Mouse (Mus musculus): Measurements from ENCODE around the gene Pheta2. TPM values are rescaled to one million over a fixed set of nuclear protein-coding genes. Genes with fewer than 3 reads are reported as not detected.
"Not testable (repeated sequence)": the region's sequence is repeated elsewhere in the genome, so short reads cannot be mapped to it uniquely, and the experiment has no call there.

Gene Pheta2
- polyA plus RNA-seq, 1 experiment = 1.8 TPM

- Histone ChIP-seq H3K4me3 (replicated peaks) (no peak overlapping the region), H3K9me3 (ENCODE audit: control insufficient read depth, low read length) (no peaks in the 10 kb centered on the region), H3K36me3 (ENCODE audit: control insufficient read depth) (no peaks in the 10 kb centered on the region), H3K27me3 (ENCODE audit: control insufficient read depth) (peaks cover 11% of the 10 kb centered on the region), H3K4me1 (ENCODE audit: control insufficient read depth) (peaks cover 8% of the 10 kb centered on the region)
- TF ChIP-seq GATA1 (IDR thresholded peaks at IDR 0.05; ENCODE audit: low read length) = no peak
- TF ChIP-seq TAL1 (IDR thresholded peaks at IDR 0.05; ENCODE audit: low read length) = no peak
These were observed 43.7 kb downstream of the Pheta2 start for GRCm38 (mm10) chr15:82382441-82382840.

- no peaks in the 10 kb centered on the region for H3K36me3 ChIP-seq (ENCODE audit: control insufficient read depth)
- no peaks in the 10 kb centered on the region for H3K9me3 ChIP-seq (ENCODE audit: control insufficient read depth, low read length)
- no peaks in the 10 kb centered on the region; the same call in none of the 2 replicates for H3K27me3 ChIP-seq (ENCODE audit: control insufficient read depth)
- no peak overlapping the region for H3K4me3 ChIP-seq (replicated peaks)
- TF ChIP-seq TAL1 (IDR thresholded peaks at IDR 0.05; ENCODE audit: low read length) (no peak), GATA1 (IDR thresholded peaks at IDR 0.05; ENCODE audit: low read length) (no peak)
- no peaks in the 10 kb centered on the region for H3K4me1 ChIP-seq (ENCODE audit: control insufficient read depth)
These were observed 47.0 kb downstream of the Pheta2 start for GRCm38 (mm10) chr15:82385729-82386128.

GRCm38 (mm10) chr15:82389916-82390315 lies 51.2 kb downstream of the Pheta2 start:
- not testable (repeated sequence) for H3K36me3 ChIP-seq (ENCODE audit: control insufficient read depth); H3K4me1 ChIP-seq (ENCODE audit: control insufficient read depth); H3K9me3 ChIP-seq (ENCODE audit: control insufficient read depth, low read length); H3K4me3 ChIP-seq (replicated peaks); H3K27me3 ChIP-seq (ENCODE audit: control insufficient read depth)

GRCm38 (mm10) chr15:82393922-82394321 lies 55.2 kb downstream of the Pheta2 start, which contains the start of gene Cyp2d11:
Gene Cyp2d11 (minus strand): TSS chr15:82394022.
- not testable (repeated sequence) for H3K9me3 ChIP-seq (ENCODE audit: control insufficient read depth, low read length); H3K27me3 ChIP-seq (ENCODE audit: control insufficient read depth); H3K4me3 ChIP-seq (replicated peaks); H3K36me3 ChIP-seq (ENCODE audit: control insufficient read depth); H3K4me1 ChIP-seq (ENCODE audit: control insufficient read depth)

Other genes with a start within 250 kb of the Pheta2 start
- 0.70 and 0.73 TPM in 2 replicates for gene Ccdc134, start 211.0 kb upstream of the Pheta2 start, polyA plus RNA-seq (2012)
- 14.2 and 17.0 TPM in 2 replicates for gene Srebf2, start 191.8 kb upstream of the Pheta2 start, polyA plus RNA-seq (2012)
- 0.03 TPM in 2 replicates for gene Shisa8, start 126.1 kb upstream of the Pheta2 start, polyA plus RNA-seq (2012)
- 0.36 TPM in 1 of 2 replicates, not detected in the other for gene Tnfrsf13c, start 114.6 kb upstream of the Pheta2 start, polyA plus RNA-seq (2012)
- gene Cenpm, start 94.2 kb upstream of the Pheta2 start, polyA plus RNA-seq (2012) = 16.4 and 20.1 TPM in 2 replicates
- gene 1500009C09Rik, start 86.5 kb upstream of the Pheta2 start, polyA plus RNA-seq (2012) = not detected in 2 replicates
- gene Sept3, start 64.0 kb upstream of the Pheta2 start, polyA plus RNA-seq (2012) = not detected in 2 replicates
- not detected in 2 replicates for gene Wbp2nl, start 40.0 kb upstream of the Pheta2 start, polyA plus RNA-seq (2012)
- 17.6 and 23.0 TPM in 2 replicates for gene Naga, start within 50 bp of the Pheta2 start, polyA plus RNA-seq (2012)
- 17.6 and 17.8 TPM in 2 replicates for gene Smdt1, start within 50 bp of the Pheta2 start, polyA plus RNA-seq (2012)
- gene Ndufa6, start 15.4 kb downstream of the Pheta2 start, polyA plus RNA-seq (2012) = 28.3 and 30.8 TPM in 2 replicates
- 0.08 TPM in 1 of 2 replicates, not detected in the other for gene Cyp2d22, start 41.3 kb downstream of the Pheta2 start, polyA plus RNA-seq (2012)
- gene Cyp2d11, start 55.1 kb downstream of the Pheta2 start, polyA plus RNA-seq (2012) = not detected in 2 replicates
- gene Cyp2d10, start 68.3 kb downstream of the Pheta2 start, polyA plus RNA-seq (2012) = 0.10 TPM in 1 of 2 replicates, not detected in the other
- gene Cyp2d9, start 94.5 kb downstream of the Pheta2 start, polyA plus RNA-seq (2012) = 0.06 TPM in 1 of 2 replicates, not detected in the other
- not detected in 2 replicates for gene Cyp2d12, start 216.1 kb downstream of the Pheta2 start, polyA plus RNA-seq (2012)

Data from erythroblast, embryonic 14.5 days (primary cell).